In genomic region chr17:57058891-57059485, GRCm38 (mm10) we compare ENCODE assay signal across 8 mouse cellular contexts. TPM values are rescaled to one million over a fixed set of nuclear protein-coding genes. Genes with fewer than 3 reads are reported as not detected.
DNase-seq lines count a peak whose midpoint lies in the region; ATAC-seq and TF ChIP-seq lines count a peak whose summit lies in the region.

Crb3 (plus strand) TSS chr17:57059105.

- no peak for TF ChIP-seq POLR2A in CH12.LX (IDR thresholded peaks at IDR 0.05; ENCODE audit: low read depth, low read length)

- TF ChIP-seq EP300 in CH12.LX (IDR thresholded peaks at IDR 0.05; ENCODE audit: low read length): no peak

- WGBS in embryonic facial prominence, embryonic 13.5 days: 3% methylated on average over 15 of the region's 22 CpGs
- 3% methylated on average over 18 of the region's 22 CpGs for WGBS in heart, embryonic 15.5 days
- WGBS in stomach, embryonic 16.5 days: 1% methylated on average over 19 of the region's 22 CpGs

- peak within 1 kb of the TSS; percentile 70 to 88 (median 87) for H3K4me3 ChIP-seq in CH12.LX (replicated peaks in 1 of 3; ENCODE audit: low read depth in 2 of 3, low read length in 2 of 3, poor library complexity in 1 of 3)
- peak within 1 kb of the TSS; percentile 81 for H3K4me3 ChIP-seq in embryonic facial prominence, embryonic 13.5 days
- peak within 1 kb of the TSS; percentile 96 for H3K4me3 ChIP-seq in heart, embryonic 15.5 days
- peak within 1 kb of the TSS; percentile 78 for H3K4me3 ChIP-seq in stomach, embryonic 16.5 days (replicated peaks; ENCODE audit: low read length)

- H3K4me2 ChIP-seq in CH12.LX (ENCODE audit: insufficient read depth, low read depth, poor library complexity, severe bottlenecking): peak within 1 kb of the TSS; percentile 48
- peak within 1 kb of the TSS; percentile 82 for H3K4me2 ChIP-seq in embryonic facial prominence, embryonic 13.5 days
- H3K4me2 ChIP-seq in heart, embryonic 15.5 days: peak within 1 kb of the TSS; percentile 80
- peak within 1 kb of the TSS; percentile 94 for H3K4me2 ChIP-seq in stomach, embryonic 16.5 days (ENCODE audit: low read depth, low read length)

- ATAC-seq in embryonic facial prominence, embryonic 13.5 days (ENCODE audit: insufficient number of reproducible peaks, insufficient read depth, low FRiP score, low TSS enrichment, low read depth): no peak
- ATAC-seq in heart, embryonic 15.5 days (replicated peaks; ENCODE audit: insufficient number of reproducible peaks, insufficient read depth, low FRiP score, low read depth): no peak; the same call in 1 of the 2 replicates
- ATAC-seq in stomach, embryonic 16.5 days (ENCODE audit: insufficient read depth, low FRiP score): no peak

- H3K36me3 ChIP-seq in CH12.LX (replicated peaks in 1 of 2; ENCODE audit: control insufficient read depth in 1 of 2, insufficient read depth in 1 of 2, low read length in 1 of 2): peaks cover 16 to 27% of the 10 kb centered on the region in 2 experiments
- peaks cover 19% of the 10 kb centered on the region for H3K36me3 ChIP-seq in embryonic facial prominence, embryonic 13.5 days
- H3K36me3 ChIP-seq in heart, embryonic 15.5 days: peaks cover 20% of the 10 kb centered on the region; the same call in 1 of the 2 replicates
- H3K36me3 ChIP-seq in stomach, embryonic 16.5 days (ENCODE audit: control insufficient read depth, insufficient read depth, low read length): no peaks in the 10 kb centered on the region

- DNase-seq in CH12.LX (ENCODE audit: extremely low read depth): no peak
- peak; percentile 27 for DNase-seq in Muller cell, postnatal 12 days (ENCODE audit: inconsistent ontology term)
- peak; percentile 52 for DNase-seq in kidney, postnatal 14 days
- DNase-seq in lung, postnatal 25 days (ENCODE audit: low spot score): peak; percentile 28
- no peak for DNase-seq in embryo, embryonic 10 days (ENCODE audit: low spot score)

- H3K27ac ChIP-seq in CH12.LX (ENCODE audit: insufficient read depth, low read depth): 0 out of 2 replicates have a peak within 1 kb of the TSS, but pooled peaks have one; percentile 2
- H3K27ac ChIP-seq in embryonic facial prominence, embryonic 13.5 days: 0 out of 2 replicates have a peak within 1 kb of the TSS, but pooled peaks have one; percentile 28
- peak within 1 kb of the TSS; percentile 89 for H3K27ac ChIP-seq in heart, embryonic 15.5 days
- H3K27ac ChIP-seq in stomach, embryonic 16.5 days (ENCODE audit: low read length): peak within 1 kb of the TSS; percentile 64

- no peaks in the 10 kb centered on the region for H3K27me3 ChIP-seq in CH12.LX (replicated peaks)
- peaks cover 32% of the 10 kb centered on the region for H3K27me3 ChIP-seq in embryonic facial prominence, embryonic 13.5 days
- peaks cover 28% of the 10 kb centered on the region for H3K27me3 ChIP-seq in heart, embryonic 15.5 days
- H3K27me3 ChIP-seq in stomach, embryonic 16.5 days (ENCODE audit: control insufficient read depth, insufficient read depth, low read length): peaks cover 18% of the 10 kb centered on the region

- no peak for TF ChIP-seq CTCF in CH12.LX (conservative IDR thresholded peaks at IDR 0.05 in 1 of 2, IDR thresholded peaks at IDR 0.05 in 1 of 2; ENCODE audit: low read depth in 2 of 2, low read length in 2 of 2)

- no peaks in the 10 kb centered on the region for H3K79me2 ChIP-seq in CH12.LX (replicated peaks; ENCODE audit: control insufficient read depth, extremely low read depth, insufficient read depth, poor library complexity, severe bottlenecking)

- dilution Hi-C loops in CH12.LX (cut with MboI; ENCODE audit: extremely low pct_ligation_motif_present, extremely low pct_unique_long_range_greater_than_20kb, low sequenced_read_pairs): no loop called here

- no peak for TF ChIP-seq RAD21 in CH12.LX (IDR thresholded peaks at IDR 0.05; ENCODE audit: low read depth, low read length)

- peaks cover 9 to 26% of the 10 kb centered on the region in 2 experiments for H3K4me1 ChIP-seq in CH12.LX (ENCODE audit: control insufficient read depth in 1 of 2, insufficient read depth in 2 of 2)
- H3K4me1 ChIP-seq in embryonic facial prominence, embryonic 13.5 days: peaks cover 22% of the 10 kb centered on the region
- peaks cover 36% of the 10 kb centered on the region for H3K4me1 ChIP-seq in heart, embryonic 15.5 days (replicated peaks)
- peaks cover 12% of the 10 kb centered on the region; the same call in 1 of the 2 replicates for H3K4me1 ChIP-seq in stomach, embryonic 16.5 days (ENCODE audit: control insufficient read depth, insufficient read depth, low read length)

- no peaks in the 10 kb centered on the region for H3K9me3 ChIP-seq in CH12.LX (replicated peaks; ENCODE audit: low read length)
- no peaks in the 10 kb centered on the region for H3K9me3 ChIP-seq in embryonic facial prominence, embryonic 13.5 days
- no peaks in the 10 kb centered on the region for H3K9me3 ChIP-seq in heart, embryonic 15.5 days (replicated peaks)
- H3K9me3 ChIP-seq in stomach, embryonic 16.5 days (replicated peaks; ENCODE audit: control insufficient read depth, low read length): no peaks in the 10 kb centered on the region

- peak within 1 kb of the TSS; percentile 92 for H3K9ac ChIP-seq in CH12.LX (ENCODE audit: insufficient read depth, low read depth)
- peak within 1 kb of the TSS; percentile 75 for H3K9ac ChIP-seq in embryonic facial prominence, embryonic 13.5 days
- peak within 1 kb of the TSS; percentile 90 for H3K9ac ChIP-seq in heart, embryonic 15.5 days
- peak within 1 kb of the TSS; percentile 86 for H3K9ac ChIP-seq in stomach, embryonic 16.5 days (ENCODE audit: low read length)

- in situ Hi-C loops in CH12.LX (cut with MboI; ENCODE audit: low pct_ligation_motif_present, low pct_unique_long_range_greater_than_20kb, low sequenced_read_pairs): no loop called here

TF ChIP-seq in CH12.LX, 34 proteins besides CTCF, POLR2A, EP300 and RAD21:
- TF ChIP-seq USF1 (IDR thresholded peaks at IDR 0.05; ENCODE audit: low read depth, low read length) (no peak), ZC3H11A (IDR thresholded peaks at IDR 0.05; ENCODE audit: low read depth, low read length) (no peak), MAZ (IDR thresholded peaks at IDR 0.05; ENCODE audit: low read depth, low read length) (no peak), TCF12 (IDR thresholded peaks at IDR 0.05; ENCODE audit: low read depth, low read length) (no peak), ZNF384 (IDR thresholded peaks at IDR 0.05; ENCODE audit: low read depth, low read length) (no peak), BHLHE40 (IDR thresholded peaks at IDR 0.05; ENCODE audit: low read depth, low read length) (no peak), UBTF (IDR thresholded peaks at IDR 0.05; ENCODE audit: low read depth, low read length) (no peak), NRF1 (IDR thresholded peaks at IDR 0.05; ENCODE audit: low read depth, low read length) (no peak), CHD2 (IDR thresholded peaks at IDR 0.05; ENCODE audit: low read length) (no peak), ZKSCAN1 (IDR thresholded peaks at IDR 0.05; ENCODE audit: borderline replicate concordance, low read depth, low read length) (no peak), KAT2A (IDR thresholded peaks at IDR 0.05; ENCODE audit: insufficient replicate concordance, low read length) (no peak), MYC (IDR thresholded peaks at IDR 0.05; ENCODE audit: low read depth, low read length) (no peak), ETS1 (conservative IDR thresholded peaks at IDR 0.05; ENCODE audit: low read depth, low read length) (no peak), NELFE (IDR thresholded peaks at IDR 0.05; ENCODE audit: low read depth, low read length) (no peak), TBP (conservative IDR thresholded peaks at IDR 0.05; ENCODE audit: low read depth, low read length) (no peak), SIN3A (IDR thresholded peaks at IDR 0.05; ENCODE audit: low read length) (no peak), PAX5 (IDR thresholded peaks at IDR 0.05; ENCODE audit: low read length) (no peak), ELF1 (IDR thresholded peaks at IDR 0.05; ENCODE audit: low read depth, low read length) (no peak), IRF4 (IDR thresholded peaks at IDR 0.05; ENCODE audit: low read depth, low read length) (no peak)

RNA-seq across cellular contexts. Expression of gene Crb3, which starts in this region (rescaled TPM):
- total RNA-seq in CH12.LX (2012; rRNA removed) (0.13 and 0.25 TPM in 2 replicates), CH12.LX (2014; rRNA removed) (not detected in 2 replicates)
- not detected in 2 replicates for polyA plus RNA-seq in CH12.LX (2012; ENCODE audit: insufficient read length, low read depth)
- 7.3 and 7.9 TPM in 2 replicates for polyA plus RNA-seq in embryonic facial prominence, embryonic 13.5 days (2015; fragmentation: Nextera tagmentation; extraction: Ambion mirVana)
- polyA plus RNA-seq in heart, embryonic 15.5 days (2015; fragmentation: Nextera tagmentation; extraction: Ambion mirVana): 0.92 and 2.5 TPM in 2 replicates
- 62.6 and 65.5 TPM in 2 replicates for polyA plus RNA-seq in stomach, embryonic 16.5 days (2015; fragmentation: Nextera tagmentation; extraction: Ambion mirVana)

Comparison
In these comparisons a context has a peak if more than half of its experiments do, and no peak if none do; other contexts are left out.
1. DNase-seq: peak in Muller cell, postnatal 12 days (single experiment), kidney, postnatal 14 days (single experiment) and lung, postnatal 25 days (single experiment); none in CH12.LX (single experiment) and embryo, embryonic 10 days (single experiment).
2. H3K27ac ChIP-seq: peak in every context shown above with its lines; median percentile 89 in heart, embryonic 15.5 days; 64 in stomach, embryonic 16.5 days; 28 in embryonic facial prominence, embryonic 13.5 days; 2 in CH12.LX.
3. Peak in every context shown above with its lines, with median percentiles within 50 percentile points of each other: H3K4me2 ChIP-seq, H3K4me3 ChIP-seq and H3K9ac ChIP-seq.